Mouse (Mus musculus) kidney, adult 2 months (tissue): ENCODE results near the gene Acp4. TPM values are rescaled to one million over a fixed set of nuclear protein-coding genes. Genes with fewer than 3 reads are reported as not detected.
A peak's percentile ranks its signal among the peaks of the same experiment; 100 is the strongest.

ENCODE experiments used
- DNase-seq: peaks from one replicate; pipeline ENCODE4 v3.0.0; 2021
- H3K27ac ChIP-seq: fragments of 200-500 bp; 2 replicates; pipeline ENCODE4 v1.5.1; 2012; ENCODE audit warnings: low read depth, low read length, control low read depth, inconsistent platforms; ENCODE audit not compliant: insufficient read depth
- H3K27me3 ChIP-seq: fragments of 200-500 bp; replicated peaks from 2 replicates; pipeline ENCODE4 v1.6.1; 2012; ENCODE audit warnings: mild to moderate bottlenecking, moderate library complexity, low read length, inconsistent platforms; ENCODE audit not compliant: control insufficient read depth, insufficient read depth
- H3K36me3 ChIP-seq: fragments of 200-500 bp; 2 replicates; pipeline ENCODE4 v1.6.1; 2012; ENCODE audit warnings: mild to moderate bottlenecking, moderate library complexity, low read length, inconsistent platforms; ENCODE audit not compliant: control insufficient read depth, insufficient read depth
- H3K4me1 ChIP-seq: fragments of 200-500 bp; 2 replicates; pipeline ENCODE4 v1.6.1; 2011; ENCODE audit warnings: low read length; ENCODE audit not compliant: control insufficient read depth, insufficient read depth
- H3K4me3 ChIP-seq: fragments of 200-500 bp; 2 replicates; pipeline ENCODE4 v1.5.1; 2011; ENCODE audit warnings: mild to moderate bottlenecking, low read depth, low read length, control low read depth; ENCODE audit not compliant: insufficient read depth
- CTCF ChIP-seq: fragments of 200-500 bp; conservative IDR thresholded peaks from 2 replicates; pipeline ENCODE4 v1.5.1; 2011; ENCODE audit warnings: low read depth, mild to moderate bottlenecking, control low read depth, low read length, moderate library complexity, mixed read lengths; ENCODE audit not compliant: insufficient read depth, insufficient read length
- POLR2A ChIP-seq: fragments of 200-500 bp; IDR thresholded peaks from one replicate; pipeline ENCODE4 v1.6.1; 2011; ENCODE audit warnings: low read depth, low read length, control low read depth
- WGBS: fragments of 180-500 bp; shearing (Covaris S2); methylation state at CpG from one replicate; pipeline ENCODE4 v1.1.7; 2018; 5-methylcytosine and 5-hydroxymethylcytosine counted together
- polyA plus RNA-seq: library from polyadenylated mRNA; depleted of rRNA; stranded (reverse); fragments of >200 nt; gene quantifications from 2 replicates; pipeline ENCODE4 v1.2.3, GENCODE M21; 2012

The Acp4 gene
- polyA plus RNA-seq, 1 experiment: not detected

DNA sequence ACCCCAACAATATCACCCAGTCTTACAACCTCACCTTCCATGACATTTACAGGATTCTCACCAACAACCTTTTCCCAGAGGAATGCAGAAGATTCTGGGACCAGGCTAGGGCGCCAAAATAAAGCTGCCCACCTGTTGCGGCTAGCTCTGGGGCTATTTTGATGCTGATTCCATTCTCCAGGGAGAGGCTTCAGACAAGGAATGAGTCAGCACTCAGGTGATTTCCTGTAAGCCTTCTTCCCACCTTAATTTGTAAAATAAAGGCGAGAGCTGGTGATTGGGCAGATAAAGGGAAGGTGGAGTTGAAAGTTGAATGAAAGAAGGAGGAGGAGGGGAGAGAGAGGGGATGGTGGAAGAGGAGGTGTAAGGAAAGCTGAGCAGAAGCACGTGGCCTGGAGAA lies 34.2 kb upstream of the Acp4 start:
- Histone ChIP-seq H3K4me3 (no peak overlapping the region), H3K36me3 (no peaks in the 10 kb centered on the region), H3K4me1 (no peaks in the 10 kb centered on the region), H3K27me3 (no peaks in the 10 kb centered on the region), H3K27ac (no peak overlapping the region)
- no peak for DNase-seq
- WGBS: 61% methylated on average over 4 of the region's 4 CpGs
- no peak for TF ChIP-seq POLR2A
- TF ChIP-seq CTCF: no peak

DNA sequence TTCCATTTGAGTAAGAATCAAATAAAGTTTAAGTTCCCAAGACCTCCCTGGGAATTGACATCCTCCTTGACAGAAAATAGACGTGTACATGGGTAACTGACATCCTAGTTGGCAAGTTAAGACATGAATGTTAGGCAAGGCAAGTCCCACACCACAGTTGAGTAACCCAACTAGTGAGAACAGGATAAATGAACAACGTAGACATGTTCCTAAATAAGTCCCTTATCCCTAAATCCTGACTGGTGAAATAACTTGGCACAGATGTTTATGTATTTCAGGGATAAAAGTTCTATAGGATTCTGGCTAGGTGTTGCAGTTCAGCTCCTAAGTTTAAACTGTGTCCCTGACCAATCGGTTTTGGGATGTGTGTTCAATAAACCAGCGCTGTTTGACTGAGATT lies 33.8 kb upstream of the Acp4 start:
- no peaks in the 10 kb centered on the region for H3K4me1 ChIP-seq
- H3K36me3 ChIP-seq: no peaks in the 10 kb centered on the region
- DNase-seq: no peak
- no peak overlapping the region for H3K4me3 ChIP-seq
- no peak for TF ChIP-seq CTCF
- TF ChIP-seq POLR2A: no peak
- 78% methylated on average over 4 of the region's 4 CpGs for WGBS
- H3K27ac ChIP-seq: no peak overlapping the region
- no peaks in the 10 kb centered on the region for H3K27me3 ChIP-seq

DNA sequence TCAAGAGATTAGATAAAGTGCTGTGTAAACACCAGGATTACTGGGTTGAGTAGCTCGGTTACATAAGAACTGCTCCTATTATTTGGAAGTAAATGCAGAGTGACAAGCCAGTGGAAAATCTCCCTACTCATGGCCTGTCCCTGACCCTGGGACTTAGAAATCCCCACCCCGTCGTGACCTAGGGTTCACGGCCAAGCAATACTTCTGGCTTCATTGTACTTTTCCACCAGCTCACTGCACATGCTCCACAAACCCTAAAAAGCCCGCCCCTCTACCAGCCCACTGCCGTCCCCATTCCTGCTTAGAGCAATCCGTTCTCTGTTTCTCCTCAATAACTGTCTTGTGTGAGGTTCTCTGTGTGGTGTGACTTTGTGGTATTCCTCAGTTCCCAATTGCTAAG lies 30.6 kb upstream of the Acp4 start:
- TF ChIP-seq POLR2A (no peak), CTCF (no peak)
- peak; percentile 12 for DNase-seq
- 79% methylated on average over 7 of the region's 7 CpGs for WGBS

DNA sequence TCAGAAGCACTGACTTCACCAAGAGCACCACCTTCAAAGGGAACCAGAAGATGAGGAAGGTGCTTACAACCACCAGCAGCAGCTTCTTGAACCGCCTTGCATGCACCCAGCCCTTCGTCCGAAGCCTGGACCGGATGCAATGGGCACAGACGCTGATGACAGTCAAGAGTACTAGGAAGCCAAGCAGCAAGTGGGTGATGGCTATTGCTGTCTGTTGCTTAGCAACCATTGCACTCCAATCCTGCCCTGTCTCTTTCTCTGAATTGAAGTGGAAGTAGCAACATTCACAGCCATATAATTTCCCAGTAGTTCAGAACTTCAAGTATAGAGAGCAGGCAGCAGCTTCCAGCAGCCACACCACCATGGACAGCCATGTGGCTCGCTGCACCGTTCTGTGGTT lies 24.4 kb upstream of the Acp4 start:
- Histone ChIP-seq H3K36me3 (no peaks in the 10 kb centered on the region), H3K4me3 (no peak overlapping the region), H3K4me1 (no peaks in the 10 kb centered on the region), H3K27me3 (no peaks in the 10 kb centered on the region), H3K27ac (no peak overlapping the region)
- 71% methylated on average over 7 of the region's 7 CpGs for WGBS
- no peak for DNase-seq
- TF ChIP-seq CTCF (no peak), POLR2A (no peak)

More for the DNA sequence above, 30.6 kb upstream of the Acp4 start:
- Histone ChIP-seq H3K4me3 (no peak overlapping the region), H3K36me3 (no peaks in the 10 kb centered on the region), H3K4me1 (no peaks in the 10 kb centered on the region), H3K27ac (no peak overlapping the region), H3K27me3 (no peaks in the 10 kb centered on the region)

DNA sequence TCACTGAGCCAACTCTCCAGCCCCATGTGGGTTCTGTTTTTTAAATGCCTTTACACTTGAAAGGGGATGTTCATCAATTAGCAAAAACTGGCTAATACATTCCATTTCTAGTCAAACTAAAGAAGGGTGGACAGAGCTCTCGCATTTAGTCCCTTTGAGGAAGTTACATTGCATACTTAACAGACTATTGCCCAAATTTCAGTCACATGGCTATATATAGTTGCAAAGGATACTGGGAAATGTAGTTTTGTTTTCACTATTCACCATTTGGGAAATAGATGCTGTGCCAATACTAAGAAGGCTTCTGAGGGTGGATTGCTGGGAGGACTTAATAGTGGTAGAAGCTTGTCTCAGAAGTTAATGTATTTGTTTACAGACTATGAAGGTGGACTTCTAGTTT lies 23.8 kb upstream of the Acp4 start:
- Histone ChIP-seq H3K4me3 (no peak overlapping the region), H3K27me3 (no peaks in the 10 kb centered on the region), H3K36me3 (no peaks in the 10 kb centered on the region), H3K4me1 (no peaks in the 10 kb centered on the region), H3K27ac (no peak overlapping the region)
- WGBS: 49% methylated on average over 1 of the region's 1 CpGs
- no peak for DNase-seq
- TF ChIP-seq CTCF: no peak

DNA sequence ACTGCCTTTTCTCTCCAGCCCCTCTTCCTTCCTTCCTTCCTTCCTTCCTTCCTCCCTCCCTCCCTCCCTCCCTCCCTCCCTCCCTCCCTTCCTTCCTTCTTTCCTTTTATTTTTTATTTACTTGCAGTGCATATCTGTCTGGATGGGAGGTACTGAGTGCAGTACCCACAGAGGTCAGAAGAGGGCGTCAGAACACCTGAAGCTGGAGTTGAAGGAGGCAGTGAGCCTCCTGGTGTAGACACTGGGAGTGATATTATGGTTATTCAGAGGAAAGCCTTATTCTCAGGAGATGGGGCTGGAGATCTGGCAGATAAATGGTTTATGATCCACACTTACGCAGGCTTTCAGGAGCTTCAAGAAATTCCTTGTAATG lies 20.1 kb upstream of the Acp4 start:
- no peaks in the 10 kb centered on the region for H3K36me3 ChIP-seq
- H3K4me1 ChIP-seq: no peaks in the 10 kb centered on the region
- no peak overlapping the region for H3K4me3 ChIP-seq
- H3K27ac ChIP-seq: no peak overlapping the region
- no peaks in the 10 kb centered on the region for H3K27me3 ChIP-seq
- DNase-seq: peak; percentile 27
- no peak for TF ChIP-seq POLR2A
- peak; percentile 60 for TF ChIP-seq CTCF
- 45% methylated on average over 2 of the region's 2 CpGs for WGBS

DNA sequence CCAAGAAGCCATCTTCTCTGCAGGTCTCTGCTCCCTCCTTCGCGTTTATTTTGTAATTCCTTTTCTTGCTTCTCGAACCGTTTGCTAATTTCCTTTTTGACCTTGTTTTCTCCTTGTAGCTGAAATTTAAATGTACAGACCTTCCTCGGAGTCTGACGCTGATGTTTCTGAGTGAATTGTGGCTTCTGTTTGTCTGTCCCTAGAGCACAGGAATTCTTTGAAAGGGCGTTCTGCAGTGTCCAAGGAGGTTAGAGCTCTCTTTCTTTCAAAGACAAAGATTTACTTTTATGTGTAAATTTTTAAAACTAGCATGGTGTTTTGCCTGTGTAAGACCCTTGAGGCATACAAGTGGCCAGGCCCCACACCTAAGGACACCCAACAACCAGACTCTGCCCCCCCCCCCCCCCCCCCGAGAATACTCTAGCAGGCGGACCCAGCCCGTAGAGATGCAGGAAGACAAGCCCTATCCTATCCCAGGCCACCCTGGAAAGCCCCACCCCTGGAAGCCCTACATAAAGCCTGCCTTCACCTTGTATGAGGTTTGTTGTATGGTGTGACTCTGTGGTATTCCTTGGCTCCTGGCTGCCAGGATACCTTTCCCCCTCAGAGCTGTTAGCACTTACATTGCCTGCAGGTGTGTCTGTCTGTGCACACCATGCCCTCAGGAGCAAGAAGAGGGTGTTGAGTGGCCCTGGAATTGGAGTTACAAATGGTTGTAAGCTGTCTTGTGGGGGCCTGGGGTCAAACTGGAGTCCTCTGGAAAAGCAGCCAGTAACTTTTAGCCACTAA lies 19.5 kb upstream of the Acp4 start:
- TF ChIP-seq CTCF: no peak
- TF ChIP-seq POLR2A: no peak
- no peaks in the 10 kb centered on the region for H3K27me3 ChIP-seq
- H3K27ac ChIP-seq: no peak overlapping the region
- 59% methylated on average over 10 of the region's 10 CpGs for WGBS
- DNase-seq: no peak
- no peaks in the 10 kb centered on the region for H3K36me3 ChIP-seq
- no peak overlapping the region for H3K4me3 ChIP-seq
- H3K4me1 ChIP-seq: no peaks in the 10 kb centered on the region

DNA sequence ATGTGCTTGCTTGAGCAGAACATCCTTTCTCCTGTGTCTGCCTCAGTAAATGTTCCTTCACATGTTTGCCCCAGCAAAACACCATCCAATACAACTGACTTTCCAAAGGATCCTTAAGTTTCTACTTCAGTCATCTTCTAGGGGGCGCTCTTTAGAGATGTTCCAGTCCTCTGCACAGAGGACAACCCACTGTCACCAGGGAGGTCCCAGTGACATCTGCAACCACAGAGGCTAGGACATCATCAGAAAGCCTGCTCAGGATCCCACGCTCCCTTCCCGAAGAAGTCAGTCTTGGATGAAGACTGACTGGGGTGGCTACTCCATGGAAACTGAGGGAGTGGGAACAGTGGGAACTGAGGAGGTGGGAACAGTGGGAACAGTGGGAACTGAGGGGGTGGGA lies 18.4 kb upstream of the Acp4 start:
- WGBS: 73% methylated on average over 3 of the region's 3 CpGs

More for the DNA sequence above, 18.4 kb upstream of the Acp4 start:
- no peak for DNase-seq
- Histone ChIP-seq H3K36me3 (no peaks in the 10 kb centered on the region), H3K27ac (no peak overlapping the region), H3K4me1 (no peaks in the 10 kb centered on the region), H3K27me3 (no peaks in the 10 kb centered on the region), H3K4me3 (no peak overlapping the region)
- TF ChIP-seq POLR2A (no peak), CTCF (no peak)
